Mouse (Mus musculus): ENCODE data around the gene Olfr171. TPM values are rescaled to one million over a fixed set of nuclear protein-coding genes. Genes with fewer than 3 reads are reported as not detected.
"Not testable (repeated sequence)": the region's sequence is repeated elsewhere in the genome, so short reads cannot be mapped to it uniquely, and the experiment has no call there.

Gene Olfr171
- polyA plus RNA-seq (2012; rRNA removed) (not detected in 2 replicates), polyA plus RNA-seq (2014; fragmentation: Nextera tagmentation; extraction: Ambion mirVana) (not detected in 2 replicates)

- Histone ChIP-seq H3K4me3 (replicated peaks; ENCODE audit: low read length) (no peak within 1 kb of the TSS), H3K9ac (ENCODE audit: low read depth, low read length, severe bottlenecking) (no peak within 1 kb of the TSS), H3K27me3 (ENCODE audit: control insufficient read depth, insufficient read depth, low read length) (no peaks in the 10 kb centered on the region), H3K36me3 (ENCODE audit: control insufficient read depth, insufficient read depth, low read length) (no peaks in the 10 kb centered on the region), H3K27ac (replicated peaks; ENCODE audit: low read depth, low read length) (no peak within 1 kb of the TSS), H3K9me3 (ENCODE audit: control insufficient read depth, low read length) (no peaks in the 10 kb centered on the region), H3K4me1 (ENCODE audit: control insufficient read depth, insufficient read depth, low read length) (no peaks in the 10 kb centered on the region), H3K4me2 (replicated peaks; ENCODE audit: low read depth, low read length, severe bottlenecking) (no peak within 1 kb of the TSS)
- ATAC-seq (ENCODE audit: low FRiP score, low read depth) (no peak), DNase-seq (ENCODE audit: low spot score) (no peak)
- 89% methylated on average over 1 of the region's 1 CpGs for WGBS
- no peak for TF ChIP-seq POLR2A (IDR thresholded peaks at IDR 0.05; ENCODE audit: borderline replicate concordance, extremely low read depth, insufficient read depth, insufficient read length)
These were observed at the start of gene Olfr171 for GRCm38 (mm10) chr16:19629816-19630215. Gene Olfr171 (minus strand): TSS chr16:19629916.

GRCm38 (mm10) chr16:19670768-19671357 is 41.1 kb upstream of the Olfr171 start:
- 81% methylated on average over 2 of the region's 2 CpGs for WGBS
- Histone ChIP-seq H3K27me3 (ENCODE audit: control insufficient read depth, insufficient read depth, low read length) (no peaks in the 10 kb centered on the region), H3K4me1 (ENCODE audit: control insufficient read depth, insufficient read depth, low read length) (no peaks in the 10 kb centered on the region), H3K4me2 (replicated peaks; ENCODE audit: low read depth, low read length, severe bottlenecking) (no peak overlapping the region), H3K9me3 (ENCODE audit: control insufficient read depth, low read length) (no peaks in the 10 kb centered on the region), H3K27ac (replicated peaks; ENCODE audit: low read depth, low read length) (no peak overlapping the region), H3K9ac (ENCODE audit: low read depth, low read length, severe bottlenecking) (no peak overlapping the region), H3K4me3 (replicated peaks; ENCODE audit: low read length) (no peak overlapping the region), H3K36me3 (ENCODE audit: control insufficient read depth, insufficient read depth, low read length) (no peaks in the 10 kb centered on the region)
- ATAC-seq (ENCODE audit: low FRiP score, low read depth) = no peak
- no peak for TF ChIP-seq POLR2A (IDR thresholded peaks at IDR 0.05; ENCODE audit: borderline replicate concordance, extremely low read depth, insufficient read depth, insufficient read length)
- DNase-seq (ENCODE audit: low spot score) = no peak

GRCm38 (mm10) chr16:19666312-19666711 is 36.6 kb upstream of the Olfr171 start:
- H3K27ac ChIP-seq (replicated peaks; ENCODE audit: low read depth, low read length) = no peak overlapping the region
- H3K9ac ChIP-seq (ENCODE audit: low read depth, low read length, severe bottlenecking) = no peak overlapping the region
- H3K4me2 ChIP-seq (replicated peaks; ENCODE audit: low read depth, low read length, severe bottlenecking) = no peak overlapping the region
- no peaks in the 10 kb centered on the region for H3K27me3 ChIP-seq (ENCODE audit: control insufficient read depth, insufficient read depth, low read length)
- H3K36me3 ChIP-seq (ENCODE audit: control insufficient read depth, insufficient read depth, low read length) = no peaks in the 10 kb centered on the region
- DNase-seq (ENCODE audit: low spot score) = no peak
- TF ChIP-seq POLR2A (IDR thresholded peaks at IDR 0.05; ENCODE audit: borderline replicate concordance, extremely low read depth, insufficient read depth, insufficient read length) = no peak
- ATAC-seq (ENCODE audit: low FRiP score, low read depth) = no peak
- H3K4me1 ChIP-seq (ENCODE audit: control insufficient read depth, insufficient read depth, low read length) = no peaks in the 10 kb centered on the region
- H3K9me3 ChIP-seq (ENCODE audit: control insufficient read depth, low read length) = no peaks in the 10 kb centered on the region
- WGBS = 56% methylated on average over 1 of the region's 1 CpGs
- no peak overlapping the region for H3K4me3 ChIP-seq (replicated peaks; ENCODE audit: low read length)

GRCm38 (mm10) chr16:19611782-19612181 is 17.9 kb downstream of the Olfr171 start, which contains the start of gene Olfr170:
Gene Olfr170 (minus strand): TSS chr16:19611882.
- WGBS = 82% methylated on average over 2 of the region's 2 CpGs
- not testable (repeated sequence) for H3K36me3 ChIP-seq (ENCODE audit: control insufficient read depth, insufficient read depth, low read length); ATAC-seq (ENCODE audit: low FRiP score, low read depth); H3K27me3 ChIP-seq (ENCODE audit: control insufficient read depth, insufficient read depth, low read length); H3K4me3 ChIP-seq (replicated peaks; ENCODE audit: low read length); H3K4me2 ChIP-seq (replicated peaks; ENCODE audit: low read depth, low read length, severe bottlenecking); H3K9me3 ChIP-seq (ENCODE audit: control insufficient read depth, low read length); DNase-seq (ENCODE audit: low spot score); H3K4me1 ChIP-seq (ENCODE audit: control insufficient read depth, insufficient read depth, low read length); H3K27ac ChIP-seq (replicated peaks; ENCODE audit: low read depth, low read length); H3K9ac ChIP-seq (ENCODE audit: low read depth, low read length, severe bottlenecking)

- Histone ChIP-seq H3K27ac (replicated peaks; ENCODE audit: low read depth, low read length) (no peak overlapping the region), H3K4me1 (ENCODE audit: control insufficient read depth, insufficient read depth, low read length) (no peaks in the 10 kb centered on the region), H3K9ac (ENCODE audit: low read depth, low read length, severe bottlenecking) (no peak overlapping the region), H3K4me2 (replicated peaks; ENCODE audit: low read depth, low read length, severe bottlenecking) (no peak overlapping the region), H3K36me3 (ENCODE audit: control insufficient read depth, insufficient read depth, low read length) (no peaks in the 10 kb centered on the region), H3K4me3 (replicated peaks; ENCODE audit: low read length) (no peak overlapping the region), H3K27me3 (ENCODE audit: control insufficient read depth, insufficient read depth, low read length) (no peaks in the 10 kb centered on the region), H3K9me3 (ENCODE audit: control insufficient read depth, low read length) (0 out of 2 replicates have a peak, but pooled peaks cover 3% of the 10 kb centered on the region)
- DNase-seq (ENCODE audit: low spot score) = no peak
- ATAC-seq (ENCODE audit: low FRiP score, low read depth) = no peak
- no peak for TF ChIP-seq POLR2A (IDR thresholded peaks at IDR 0.05; ENCODE audit: borderline replicate concordance, extremely low read depth, insufficient read depth, insufficient read length)
- WGBS = 59% methylated on average over 2 of the region's 2 CpGs
These were observed 26.6 kb downstream of the Olfr171 start for GRCm38 (mm10) chr16:19603166-19603565.

Other genes starting within 250 kb of the Olfr171 start
- gene Olfr165, start 206.8 kb downstream of the Olfr171 start, polyA plus RNA-seq (2012; rRNA removed) = not detected in 2 replicates
- gene Olfr165, start 206.8 kb downstream of the Olfr171 start, polyA plus RNA-seq (2014; fragmentation: Nextera tagmentation; extraction: Ambion mirVana) = not detected in 2 replicates
- not detected in 2 replicates for gene Olfr166, start 146.2 kb downstream of the Olfr171 start, polyA plus RNA-seq (2012; rRNA removed)
- not detected in 2 replicates for gene Olfr166, start 146.2 kb downstream of the Olfr171 start, polyA plus RNA-seq (2014; fragmentation: Nextera tagmentation; extraction: Ambion mirVana)
- gene Olfr167, start 107.7 kb downstream of the Olfr171 start, polyA plus RNA-seq (2012; rRNA removed) = not detected in 2 replicates
- gene Olfr167, start 107.7 kb downstream of the Olfr171 start, polyA plus RNA-seq (2014; fragmentation: Nextera tagmentation; extraction: Ambion mirVana) = not detected in 2 replicates
- not detected in 2 replicates for gene Olfr168, start 94.4 kb downstream of the Olfr171 start, polyA plus RNA-seq (2012; rRNA removed)
- not detected in 2 replicates for gene Olfr168, start 94.4 kb downstream of the Olfr171 start, polyA plus RNA-seq (2014; fragmentation: Nextera tagmentation; extraction: Ambion mirVana)
- not detected in 2 replicates for gene Olfr169, start 58.1 kb downstream of the Olfr171 start, polyA plus RNA-seq (2012; rRNA removed)
- gene Olfr169, start 58.1 kb downstream of the Olfr171 start, polyA plus RNA-seq (2014; fragmentation: Nextera tagmentation; extraction: Ambion mirVana) = not detected in 2 replicates
- not detected in 2 replicates for gene Olfr170, start 18.0 kb downstream of the Olfr171 start, polyA plus RNA-seq (2012; rRNA removed)
- gene Olfr170, start 18.0 kb downstream of the Olfr171 start, polyA plus RNA-seq (2014; fragmentation: Nextera tagmentation; extraction: Ambion mirVana) = not detected in 2 replicates
- gene Lamp3, start 76.5 kb upstream of the Olfr171 start, polyA plus RNA-seq (2012; rRNA removed) = not detected in 2 replicates
- 0.07 TPM in 1 of 2 replicates, not detected in the other for gene Lamp3, start 76.5 kb upstream of the Olfr171 start, polyA plus RNA-seq (2014; fragmentation: Nextera tagmentation; extraction: Ambion mirVana)
- gene B3gnt5, start 130.3 kb upstream of the Olfr171 start, polyA plus RNA-seq (2012; rRNA removed) = 8.6 and 8.8 TPM in 2 replicates
- gene B3gnt5, start 130.3 kb upstream of the Olfr171 start, polyA plus RNA-seq (2014; fragmentation: Nextera tagmentation; extraction: Ambion mirVana) = 21.2 and 22.5 TPM in 2 replicates

Measured in limb, embryonic 14.5 days (tissue).